Mouse (Mus musculus) liver, embryonic 14 days (tissue): ENCODE results near the gene Stx7. TPM values are rescaled to one million over a fixed set of nuclear protein-coding genes. Genes with fewer than 3 reads are reported as not detected.

Experiments
- polyA plus RNA-seq: library from polyadenylated mRNA; depleted of rRNA; stranded (reverse); fragments of >200 nt; gene quantifications from 2 replicates; pipeline ENCODE4 v1.2.3, GENCODE M21; 2012; rRNA removed

Stx7 gene
- 11.8 and 15.5 TPM in 2 replicates for polyA plus RNA-seq

DNA sequence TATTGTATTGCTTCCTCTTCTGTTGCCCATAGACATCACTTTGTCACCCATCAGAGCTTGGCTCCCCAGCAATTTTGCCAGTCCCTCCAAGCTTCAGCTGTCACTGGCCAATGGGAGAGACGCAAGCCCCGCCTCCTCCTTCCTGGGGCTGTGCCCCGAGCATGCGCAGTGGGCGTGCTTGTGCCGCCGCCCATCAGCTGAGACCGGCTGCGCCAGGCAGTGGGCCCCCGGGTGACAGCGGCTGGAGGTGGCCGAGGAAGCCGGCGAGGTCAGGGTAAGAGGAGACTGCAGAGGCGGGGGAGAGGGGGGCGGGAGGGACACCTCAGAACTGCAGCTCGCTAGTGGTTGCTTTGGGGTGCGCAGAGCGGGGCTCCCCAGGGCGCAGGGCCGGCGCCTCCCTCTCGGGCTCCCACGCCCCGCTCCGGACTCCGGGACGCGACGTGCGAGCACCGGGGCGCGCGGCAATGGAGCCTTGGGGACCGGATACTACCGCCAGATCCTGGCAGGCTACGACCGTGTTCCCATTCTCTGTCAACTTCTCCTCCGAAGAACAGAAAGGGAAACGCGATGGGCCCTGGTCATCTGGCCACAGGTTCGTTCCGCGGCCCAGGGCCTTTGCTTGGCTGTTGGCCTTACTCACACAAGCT, at the start of gene Stx7:
TSS of gene Stx7 (plus strand) at position 168 of the 647 bp plus-strand sequence.

DNA sequence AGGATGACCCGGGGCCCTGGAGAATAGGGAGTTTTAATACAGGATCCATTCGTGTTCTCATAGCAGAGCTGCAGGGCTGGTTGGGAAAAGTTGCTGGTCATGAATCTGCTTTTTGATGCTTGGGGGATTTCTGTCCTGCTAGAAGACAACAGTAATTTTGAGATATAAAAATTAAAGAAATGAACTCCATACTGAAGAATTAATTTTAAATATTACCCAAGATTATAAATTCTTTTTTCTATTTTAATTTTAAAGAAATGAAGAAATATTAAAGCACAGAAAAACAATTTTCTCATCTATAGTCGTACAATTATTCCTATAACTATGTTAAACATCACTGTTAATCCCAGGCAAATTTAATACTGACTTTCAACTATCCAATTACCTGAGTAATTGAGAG, 47.3 kb upstream of the Stx7 start, which contains the start of gene Taar8c:
TSS of gene Taar8c (minus strand) at position 101 of the 400 bp plus-strand sequence.

DNA sequence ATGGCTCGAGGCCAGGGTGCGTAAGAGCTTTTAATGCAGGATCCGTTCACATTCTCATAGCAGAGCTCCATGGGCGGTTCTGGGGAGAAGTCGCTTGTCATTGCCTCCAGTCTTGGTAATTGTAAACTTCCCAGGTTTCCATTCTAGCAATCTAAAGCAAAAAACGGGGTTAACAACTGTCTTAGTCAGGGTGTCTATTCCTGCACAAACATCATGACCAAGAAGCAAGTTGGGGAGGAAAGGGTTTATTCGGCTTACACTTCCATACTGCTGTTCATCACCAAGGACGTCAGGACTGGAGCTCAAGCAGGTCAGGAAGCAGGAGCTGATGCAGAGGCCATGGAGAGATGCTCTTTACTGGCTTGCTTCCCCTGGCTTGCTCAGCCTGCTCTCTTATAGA, 39.7 kb upstream of the Stx7 start, which contains the start of gene Taar9:
TSS of gene Taar9 (minus strand) at position 101 of the 400 bp plus-strand sequence.

DNA sequence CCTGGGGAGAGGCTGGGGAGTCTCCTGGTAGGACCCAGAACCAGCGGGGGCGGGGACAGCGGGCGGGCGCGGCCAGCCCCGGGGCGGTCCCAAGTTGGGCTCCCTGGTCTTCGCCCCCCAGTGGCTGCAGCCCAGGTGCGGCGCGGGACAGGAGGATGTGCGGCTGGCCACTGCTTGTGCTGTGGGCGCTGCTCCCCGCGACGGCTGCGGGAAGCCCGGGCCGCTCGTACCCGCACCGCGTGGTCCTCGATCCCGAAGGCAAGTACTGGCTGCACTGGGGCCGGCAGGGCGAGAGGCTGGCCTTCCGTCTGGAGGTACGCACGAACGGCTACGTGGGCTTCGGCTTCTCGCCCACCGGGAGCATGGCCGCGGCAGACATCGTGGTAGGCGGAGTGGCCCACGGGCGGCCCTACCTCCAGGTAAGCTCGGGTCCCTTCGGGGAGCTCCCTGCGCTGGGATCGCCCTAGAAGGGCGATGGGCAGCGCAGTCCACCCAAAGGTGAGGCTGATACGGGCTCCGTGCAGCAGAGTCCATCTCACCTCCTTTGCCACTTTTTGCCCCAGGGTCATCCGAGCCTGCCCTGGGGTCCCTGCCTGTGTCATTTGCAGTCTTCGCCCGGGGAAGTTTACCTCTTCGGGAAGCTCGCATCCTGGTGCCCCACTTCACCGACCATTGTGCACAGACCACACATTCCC, 74.5 kb downstream of the Stx7 start, which contains the start of gene Moxd1:
TSS of gene Moxd1 (plus strand) at position 69 of the 695 bp plus-strand sequence.

Other genes with a start within 250 kb of the Stx7 start
- gene Taar1, start 228.9 kb upstream of the Stx7 start, polyA plus RNA-seq = not detected in 2 replicates
- gene Taar2, start 210.7 kb upstream of the Stx7 start, polyA plus RNA-seq = not detected in 2 replicates
- gene Taar3, start 199.7 kb upstream of the Stx7 start, polyA plus RNA-seq = not detected in 2 replicates
- not detected in 2 replicates for gene Taar4, start 188.8 kb upstream of the Stx7 start, polyA plus RNA-seq
- gene Taar5, start 178.6 kb upstream of the Stx7 start, polyA plus RNA-seq = not detected in 2 replicates
- not detected in 2 replicates for gene Taar6, start 163.7 kb upstream of the Stx7 start, polyA plus RNA-seq
- not detected in 2 replicates for gene Taar7a, start 155.8 kb upstream of the Stx7 start, polyA plus RNA-seq
- gene Taar7b, start 149.4 kb upstream of the Stx7 start, polyA plus RNA-seq = not detected in 2 replicates
- not detected in 2 replicates for gene Taar7d, start 122.1 kb upstream of the Stx7 start, polyA plus RNA-seq
- gene Taar7e, start 111.7 kb upstream of the Stx7 start, polyA plus RNA-seq = not detected in 2 replicates
- gene Taar7f, start 99.8 kb upstream of the Stx7 start, polyA plus RNA-seq = not detected in 2 replicates
- not detected in 2 replicates for gene Taar8a, start 72.8 kb upstream of the Stx7 start, polyA plus RNA-seq
- gene Taar8b, start 57.0 kb upstream of the Stx7 start, polyA plus RNA-seq = not detected in 2 replicates
- not detected in 2 replicates for gene Taar8c, start 47.4 kb upstream of the Stx7 start, polyA plus RNA-seq
- not detected in 2 replicates for gene Taar9, start 39.8 kb upstream of the Stx7 start, polyA plus RNA-seq
- 0.10 and 0.21 TPM in 2 replicates for gene Moxd1, start 74.2 kb downstream of the Stx7 start, polyA plus RNA-seq